Mouse (Mus musculus): ENCODE measurements around the gene Ace2. TPM values are rescaled to one million over a fixed set of nuclear protein-coding genes. Genes with fewer than 3 reads are reported as not detected.

Ace2 gene
- polyA plus RNA-seq, 1 experiment, result 0.02 TPM

GRCm38 (mm10) chrX:164164681-164165080, 25.5 kb downstream of the Ace2 start:
- H3K36me3 ChIP-seq (ENCODE audit: control insufficient read depth, insufficient read depth), result no peaks in the 10 kb centered on the region
- H3K79me3 ChIP-seq (ENCODE audit: low read depth), result no peaks in the 10 kb centered on the region
- TF ChIP-seq MAX (IDR thresholded peaks at IDR 0.05) (no peak), FOSL1 (IDR thresholded peaks at IDR 0.05; ENCODE audit: insufficient read depth, low read length, poor library complexity, severe bottlenecking) (no peak), CEBPB (IDR thresholded peaks at IDR 0.05; ENCODE audit: low read depth) (no peak), CTCF (IDR thresholded peaks at IDR 0.05; ENCODE audit: control insufficient read depth, insufficient read depth, insufficient read length) (no peak), MYOG (IDR thresholded peaks at IDR 0.05; ENCODE audit: control insufficient read depth, extremely low read depth, insufficient read length) (no peak), MYOD1 (IDR thresholded peaks at IDR 0.05; ENCODE audit: control insufficient read depth, insufficient read length, low read depth) (no peak), USF1 (IDR thresholded peaks at IDR 0.05; ENCODE audit: low read depth) (no peak)
- no peaks in the 10 kb centered on the region for H3K79me2 ChIP-seq (ENCODE audit: control insufficient read depth, insufficient read depth)
- no peak overlapping the region for H3ac ChIP-seq (ENCODE audit: control insufficient read depth, insufficient read length, low read depth)
- no peaks in the 10 kb centered on the region for H3K27me3 ChIP-seq (ENCODE audit: control insufficient read depth, insufficient read depth, insufficient read length)
- H3K4me3 ChIP-seq (ENCODE audit: insufficient read depth, poor library complexity, severe bottlenecking), result no peak overlapping the region

DNA sequence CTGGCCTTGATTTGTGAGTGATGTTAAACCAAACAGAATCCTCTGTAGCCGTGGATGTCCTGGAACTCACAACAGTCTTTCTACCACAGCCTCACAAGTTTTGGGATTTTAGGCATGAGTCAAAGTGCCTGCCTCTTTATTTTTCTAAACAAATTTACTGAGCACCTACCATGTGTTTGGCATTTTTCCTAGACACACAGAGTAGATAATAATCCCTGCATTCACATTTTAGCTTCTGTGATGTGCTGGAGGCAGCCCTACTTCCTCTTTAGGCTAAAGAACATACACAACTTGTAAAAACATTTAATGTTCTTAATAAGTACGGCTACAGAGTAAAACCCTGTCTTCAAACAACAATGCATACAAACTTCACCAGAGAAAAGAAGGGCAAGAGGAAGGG, 31.9 kb downstream of the Ace2 start:
- Histone ChIP-seq H3K36me3 (ENCODE audit: control insufficient read depth, insufficient read depth) (no peaks in the 10 kb centered on the region), H3K79me3 (ENCODE audit: low read depth) (no peaks in the 10 kb centered on the region), H3K27me3 (ENCODE audit: control insufficient read depth, insufficient read depth, insufficient read length) (no peaks in the 10 kb centered on the region), H3K4me3 (ENCODE audit: insufficient read depth, poor library complexity, severe bottlenecking) (no peak overlapping the region), H3K79me2 (ENCODE audit: control insufficient read depth, insufficient read depth) (no peaks in the 10 kb centered on the region), H3ac (ENCODE audit: control insufficient read depth, insufficient read length, low read depth) (no peak overlapping the region)
- no peak for TF ChIP-seq MAX (IDR thresholded peaks at IDR 0.05)
- no peak for TF ChIP-seq FOSL1 (IDR thresholded peaks at IDR 0.05; ENCODE audit: insufficient read depth, low read length, poor library complexity, severe bottlenecking)
- TF ChIP-seq CTCF (IDR thresholded peaks at IDR 0.05; ENCODE audit: control insufficient read depth, insufficient read depth, insufficient read length), result no peak
- no peak for TF ChIP-seq MYOD1 (IDR thresholded peaks at IDR 0.05; ENCODE audit: control insufficient read depth, insufficient read length, low read depth)
- no peak for TF ChIP-seq CEBPB (IDR thresholded peaks at IDR 0.05; ENCODE audit: low read depth)
- TF ChIP-seq MYOG (IDR thresholded peaks at IDR 0.05; ENCODE audit: control insufficient read depth, extremely low read depth, insufficient read length), result no peak
- no peak for TF ChIP-seq USF1 (IDR thresholded peaks at IDR 0.05; ENCODE audit: low read depth)

- no peak for TF ChIP-seq CTCF (IDR thresholded peaks at IDR 0.05; ENCODE audit: control insufficient read depth, insufficient read depth, insufficient read length)
- TF ChIP-seq MYOG (IDR thresholded peaks at IDR 0.05; ENCODE audit: control insufficient read depth, extremely low read depth, insufficient read length), result no peak
- TF ChIP-seq CEBPB (IDR thresholded peaks at IDR 0.05; ENCODE audit: low read depth), result no peak
- TF ChIP-seq FOSL1 (IDR thresholded peaks at IDR 0.05; ENCODE audit: insufficient read depth, low read length, poor library complexity, severe bottlenecking), result no peak
- TF ChIP-seq USF1 (IDR thresholded peaks at IDR 0.05; ENCODE audit: low read depth), result no peak
- TF ChIP-seq MYOD1 (IDR thresholded peaks at IDR 0.05; ENCODE audit: control insufficient read depth, insufficient read length, low read depth), result no peak
- Histone ChIP-seq H3K27me3 (ENCODE audit: control insufficient read depth, insufficient read depth, insufficient read length) (no peaks in the 10 kb centered on the region), H3K36me3 (ENCODE audit: control insufficient read depth, insufficient read depth) (no peaks in the 10 kb centered on the region), H3K79me2 (ENCODE audit: control insufficient read depth, insufficient read depth) (no peaks in the 10 kb centered on the region), H3ac (ENCODE audit: control insufficient read depth, insufficient read length, low read depth) (no peak overlapping the region), H3K4me3 (ENCODE audit: insufficient read depth, poor library complexity, severe bottlenecking) (no peak overlapping the region), H3K79me3 (ENCODE audit: low read depth) (no peaks in the 10 kb centered on the region)
Observed at GRCm38 (mm10) chrX:164173880-164174279, 34.7 kb downstream of the Ace2 start.

- H3K79me3 ChIP-seq (ENCODE audit: low read depth), result no peaks in the 10 kb centered on the region
- no peak overlapping the region for H3ac ChIP-seq (ENCODE audit: control insufficient read depth, insufficient read length, low read depth)
- TF ChIP-seq CTCF (IDR thresholded peaks at IDR 0.05; ENCODE audit: control insufficient read depth, insufficient read depth, insufficient read length) (no peak), USF1 (IDR thresholded peaks at IDR 0.05; ENCODE audit: low read depth) (no peak), MYOD1 (IDR thresholded peaks at IDR 0.05; ENCODE audit: control insufficient read depth, insufficient read length, low read depth) (no peak), FOSL1 (IDR thresholded peaks at IDR 0.05; ENCODE audit: insufficient read depth, low read length, poor library complexity, severe bottlenecking) (no peak), CEBPB (IDR thresholded peaks at IDR 0.05; ENCODE audit: low read depth) (no peak), MAX (IDR thresholded peaks at IDR 0.05) (no peak), MYOG (IDR thresholded peaks at IDR 0.05; ENCODE audit: control insufficient read depth, extremely low read depth, insufficient read length) (no peak)
- no peaks in the 10 kb centered on the region for H3K36me3 ChIP-seq (ENCODE audit: control insufficient read depth, insufficient read depth)
- H3K79me2 ChIP-seq (ENCODE audit: control insufficient read depth, insufficient read depth), result no peaks in the 10 kb centered on the region
- no peak overlapping the region for H3K4me3 ChIP-seq (ENCODE audit: insufficient read depth, poor library complexity, severe bottlenecking)
- no peaks in the 10 kb centered on the region for H3K27me3 ChIP-seq (ENCODE audit: control insufficient read depth, insufficient read depth, insufficient read length)
Observed at GRCm38 (mm10) chrX:164175311-164175710, 36.2 kb downstream of the Ace2 start.

GRCm38 (mm10) chrX:164175780-164176179, 36.6 kb downstream of the Ace2 start:
- no peak for TF ChIP-seq MYOD1 (IDR thresholded peaks at IDR 0.05; ENCODE audit: control insufficient read depth, insufficient read length, low read depth)
- TF ChIP-seq CTCF (IDR thresholded peaks at IDR 0.05; ENCODE audit: control insufficient read depth, insufficient read depth, insufficient read length), result no peak
- no peak for TF ChIP-seq FOSL1 (IDR thresholded peaks at IDR 0.05; ENCODE audit: insufficient read depth, low read length, poor library complexity, severe bottlenecking)
- no peak for TF ChIP-seq USF1 (IDR thresholded peaks at IDR 0.05; ENCODE audit: low read depth)
- TF ChIP-seq CEBPB (IDR thresholded peaks at IDR 0.05; ENCODE audit: low read depth), result no peak
- no peak for TF ChIP-seq MAX (IDR thresholded peaks at IDR 0.05)
- no peak for TF ChIP-seq MYOG (IDR thresholded peaks at IDR 0.05; ENCODE audit: control insufficient read depth, extremely low read depth, insufficient read length)
- no peak overlapping the region for H3K4me3 ChIP-seq (ENCODE audit: insufficient read depth, poor library complexity, severe bottlenecking)
- no peak overlapping the region for H3ac ChIP-seq (ENCODE audit: control insufficient read depth, insufficient read length, low read depth)
- no peaks in the 10 kb centered on the region for H3K79me3 ChIP-seq (ENCODE audit: low read depth)
- H3K27me3 ChIP-seq (ENCODE audit: control insufficient read depth, insufficient read depth, insufficient read length), result no peaks in the 10 kb centered on the region
- H3K36me3 ChIP-seq (ENCODE audit: control insufficient read depth, insufficient read depth), result no peaks in the 10 kb centered on the region
- no peaks in the 10 kb centered on the region for H3K79me2 ChIP-seq (ENCODE audit: control insufficient read depth, insufficient read depth)

DNA sequence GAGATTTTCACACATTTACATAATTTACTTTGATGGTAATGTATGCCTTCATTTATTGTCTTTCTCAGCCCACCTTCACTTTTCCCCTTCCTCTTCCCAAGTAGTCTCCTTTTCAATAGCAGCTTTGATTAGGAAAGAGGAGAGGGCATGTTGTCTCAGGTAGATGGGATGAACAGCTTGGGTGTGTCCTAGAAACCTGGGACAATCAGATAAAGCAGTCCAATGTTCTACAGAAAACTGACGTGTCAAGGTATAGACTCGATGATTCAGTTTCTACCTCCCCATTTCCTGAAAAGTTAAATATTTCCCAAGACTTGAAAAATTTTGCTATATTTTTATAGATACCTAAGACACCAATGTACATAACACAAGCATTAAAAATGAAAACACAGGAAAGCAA, 39.7 kb downstream of the Ace2 start:
- TF ChIP-seq MAX (IDR thresholded peaks at IDR 0.05) (no peak), CTCF (IDR thresholded peaks at IDR 0.05; ENCODE audit: control insufficient read depth, insufficient read depth, insufficient read length) (no peak), MYOD1 (IDR thresholded peaks at IDR 0.05; ENCODE audit: control insufficient read depth, insufficient read length, low read depth) (no peak), USF1 (IDR thresholded peaks at IDR 0.05; ENCODE audit: low read depth) (no peak), MYOG (IDR thresholded peaks at IDR 0.05; ENCODE audit: control insufficient read depth, extremely low read depth, insufficient read length) (no peak), CEBPB (IDR thresholded peaks at IDR 0.05; ENCODE audit: low read depth) (no peak), FOSL1 (IDR thresholded peaks at IDR 0.05; ENCODE audit: insufficient read depth, low read length, poor library complexity, severe bottlenecking) (no peak)
- no peak overlapping the region for H3K4me3 ChIP-seq (ENCODE audit: insufficient read depth, poor library complexity, severe bottlenecking)
- no peaks in the 10 kb centered on the region for H3K27me3 ChIP-seq (ENCODE audit: control insufficient read depth, insufficient read depth, insufficient read length)
- no peak overlapping the region for H3ac ChIP-seq (ENCODE audit: control insufficient read depth, insufficient read length, low read depth)
- no peaks in the 10 kb centered on the region for H3K79me2 ChIP-seq (ENCODE audit: control insufficient read depth, insufficient read depth)
- no peaks in the 10 kb centered on the region for H3K79me3 ChIP-seq (ENCODE audit: low read depth)
- H3K36me3 ChIP-seq (ENCODE audit: control insufficient read depth, insufficient read depth), result no peaks in the 10 kb centered on the region
